Mouse (Mus musculus): ENCODE results near the gene Mpped2. TPM values are rescaled to one million over a fixed set of nuclear protein-coding genes. Genes with fewer than 3 reads are reported as not detected.

Gene Mpped2
- total and polyA plus RNA-seq, 3 experiments: not detected

- no peak overlapping the region for H3K9ac ChIP-seq (ENCODE audit: insufficient read depth, low read depth)
- no peaks in the 10 kb centered on the region for H3K4me1 ChIP-seq (ENCODE audit: control insufficient read depth in 1 of 2, insufficient read depth in 2 of 2)
- in situ Hi-C loops (cut with MboI; ENCODE audit: low pct_ligation_motif_present, low pct_unique_long_range_greater_than_20kb, low sequenced_read_pairs) (no loop called here), dilution Hi-C loops (cut with MboI; ENCODE audit: extremely low pct_ligation_motif_present, extremely low pct_unique_long_range_greater_than_20kb, low sequenced_read_pairs) (no loop called here)
- no peak overlapping the region for H3K4me3 ChIP-seq (replicated peaks in 1 of 3; ENCODE audit: low read depth in 2 of 3, low read length in 2 of 3, poor library complexity in 1 of 3)
- no peak overlapping the region for H3K4me2 ChIP-seq (ENCODE audit: insufficient read depth, low read depth, poor library complexity, severe bottlenecking)
- H3K79me2 ChIP-seq (replicated peaks; ENCODE audit: control insufficient read depth, extremely low read depth, insufficient read depth, poor library complexity, severe bottlenecking): no peaks in the 10 kb centered on the region
- no peak for DNase-seq (ENCODE audit: extremely low read depth)
- no peaks in the 10 kb centered on the region for H3K27me3 ChIP-seq (replicated peaks)
- H3K27ac ChIP-seq (ENCODE audit: insufficient read depth, low read depth): no peak overlapping the region
- no peak for TF ChIP-seq CHD2 (IDR thresholded peaks at IDR 0.05; ENCODE audit: low read length)
- H3K9me3 ChIP-seq (replicated peaks; ENCODE audit: low read length): peaks cover 90% of the 10 kb centered on the region
- H3K36me3 ChIP-seq (replicated peaks in 1 of 2; ENCODE audit: control insufficient read depth in 1 of 2, insufficient read depth in 1 of 2, low read length in 1 of 2): no peaks in the 10 kb centered on the region
Measured at GRCm38 (mm10) chr2:106855623-106856350, 162.7 kb downstream of the Mpped2 start.

- H3K79me2 ChIP-seq (replicated peaks; ENCODE audit: control insufficient read depth, extremely low read depth, insufficient read depth, poor library complexity, severe bottlenecking): no peaks in the 10 kb centered on the region
- TF ChIP-seq NRF1 (IDR thresholded peaks at IDR 0.05; ENCODE audit: low read depth, low read length) (no peak), EP300 (IDR thresholded peaks at IDR 0.05; ENCODE audit: low read length) (no peak), GABPA (IDR thresholded peaks at IDR 0.05; ENCODE audit: insufficient replicate concordance, low read depth, low read length) (no peak), ZC3H11A (IDR thresholded peaks at IDR 0.05; ENCODE audit: low read depth, low read length) (no peak), MAX (IDR thresholded peaks at IDR 0.05; ENCODE audit: low read length) (no peak), MXI1 (IDR thresholded peaks at IDR 0.05; ENCODE audit: low read depth, low read length) (no peak), POLR2AphosphoS2 (IDR thresholded peaks at IDR 0.05; ENCODE audit: low read depth, low read length) (no peak), MEF2A (IDR thresholded peaks at IDR 0.05; ENCODE audit: borderline replicate concordance, low read depth, low read length) (no peak), BHLHE40 (IDR thresholded peaks at IDR 0.05; ENCODE audit: low read depth, low read length) (no peak), TBP (conservative IDR thresholded peaks at IDR 0.05; ENCODE audit: low read depth, low read length) (no peak)
- no peak for DNase-seq (ENCODE audit: extremely low read depth)
- H3K36me3 ChIP-seq (replicated peaks in 1 of 2; ENCODE audit: control insufficient read depth in 1 of 2, insufficient read depth in 1 of 2, low read length in 1 of 2): no peaks in the 10 kb centered on the region
- no peak overlapping the region for H3K9ac ChIP-seq (ENCODE audit: insufficient read depth, low read depth)
- no peaks in the 10 kb centered on the region for H3K27me3 ChIP-seq (replicated peaks)
- in situ Hi-C loops (cut with MboI; ENCODE audit: low pct_ligation_motif_present, low pct_unique_long_range_greater_than_20kb, low sequenced_read_pairs) (no loop called here), dilution Hi-C loops (cut with MboI; ENCODE audit: extremely low pct_ligation_motif_present, extremely low pct_unique_long_range_greater_than_20kb, low sequenced_read_pairs) (no loop called here)
- no peak overlapping the region for H3K4me2 ChIP-seq (ENCODE audit: insufficient read depth, low read depth, poor library complexity, severe bottlenecking)
- no peak overlapping the region for H3K4me3 ChIP-seq (replicated peaks in 1 of 3; ENCODE audit: low read depth in 2 of 3, low read length in 2 of 3, poor library complexity in 1 of 3)
- no peaks in the 10 kb centered on the region for H3K4me1 ChIP-seq (ENCODE audit: control insufficient read depth in 1 of 2, insufficient read depth in 2 of 2)
- peaks cover 90% of the 10 kb centered on the region for H3K9me3 ChIP-seq (replicated peaks; ENCODE audit: low read length)
- H3K27ac ChIP-seq (ENCODE audit: insufficient read depth, low read depth): no peak overlapping the region
Measured at GRCm38 (mm10) chr2:106856361-106856961, 163.4 kb downstream of the Mpped2 start.

- DNase-seq (ENCODE audit: extremely low read depth): no peak
- no peaks in the 10 kb centered on the region for H3K4me1 ChIP-seq (ENCODE audit: control insufficient read depth in 1 of 2, insufficient read depth in 2 of 2)
- no peaks in the 10 kb centered on the region for H3K79me2 ChIP-seq (replicated peaks; ENCODE audit: control insufficient read depth, extremely low read depth, insufficient read depth, poor library complexity, severe bottlenecking)
- no peak overlapping the region for H3K9ac ChIP-seq (ENCODE audit: insufficient read depth, low read depth)
- H3K4me2 ChIP-seq (ENCODE audit: insufficient read depth, low read depth, poor library complexity, severe bottlenecking): no peak overlapping the region
- in situ Hi-C loops (cut with MboI; ENCODE audit: low pct_ligation_motif_present, low pct_unique_long_range_greater_than_20kb, low sequenced_read_pairs): no loop called here
- no peak overlapping the region for H3K27ac ChIP-seq (ENCODE audit: insufficient read depth, low read depth)
- H3K9me3 ChIP-seq (replicated peaks; ENCODE audit: low read length): peaks cover 86% of the 10 kb centered on the region
- H3K4me3 ChIP-seq (replicated peaks in 1 of 3; ENCODE audit: low read depth in 2 of 3, low read length in 2 of 3, poor library complexity in 1 of 3): no peak overlapping the region
- no peaks in the 10 kb centered on the region for H3K27me3 ChIP-seq (replicated peaks)
- H3K36me3 ChIP-seq (replicated peaks in 1 of 2; ENCODE audit: control insufficient read depth in 1 of 2, insufficient read depth in 1 of 2, low read length in 1 of 2): no peaks in the 10 kb centered on the region
- dilution Hi-C loops (cut with MboI; ENCODE audit: extremely low pct_ligation_motif_present, extremely low pct_unique_long_range_greater_than_20kb, low sequenced_read_pairs): no loop called here
- no peak for TF ChIP-seq CTCF (conservative IDR thresholded peaks at IDR 0.05 in 1 of 2, IDR thresholded peaks at IDR 0.05 in 1 of 2; ENCODE audit: low read depth in 2 of 2, low read length in 2 of 2)
- TF ChIP-seq ETS1 (conservative IDR thresholded peaks at IDR 0.05; ENCODE audit: low read depth, low read length): no peak
- TF ChIP-seq POLR2AphosphoS2 (IDR thresholded peaks at IDR 0.05; ENCODE audit: low read depth, low read length): no peak
- no peak for TF ChIP-seq ELF1 (IDR thresholded peaks at IDR 0.05; ENCODE audit: low read depth, low read length)
- no peak for TF ChIP-seq MAX (IDR thresholded peaks at IDR 0.05; ENCODE audit: low read length)
- TF ChIP-seq BHLHE40 (IDR thresholded peaks at IDR 0.05; ENCODE audit: low read depth, low read length): no peak
- TF ChIP-seq IRF4 (IDR thresholded peaks at IDR 0.05; ENCODE audit: low read depth, low read length): no peak
- TF ChIP-seq PAX5 (IDR thresholded peaks at IDR 0.05; ENCODE audit: low read length): no peak
- no peak for TF ChIP-seq KAT2A (IDR thresholded peaks at IDR 0.05; ENCODE audit: insufficient replicate concordance, low read length)
- TF ChIP-seq JUND (conservative IDR thresholded peaks at IDR 0.05; ENCODE audit: low read depth, low read length): no peak
- no peak for TF ChIP-seq JUN (IDR thresholded peaks at IDR 0.05; ENCODE audit: insufficient read depth, low read depth, low read length)
- no peak for TF ChIP-seq UBTF (IDR thresholded peaks at IDR 0.05; ENCODE audit: low read depth, low read length)
- TF ChIP-seq ZNF384 (IDR thresholded peaks at IDR 0.05; ENCODE audit: low read depth, low read length): no peak
- no peak for TF ChIP-seq POLR2A (IDR thresholded peaks at IDR 0.05; ENCODE audit: low read depth, low read length)
- TF ChIP-seq TCF12 (IDR thresholded peaks at IDR 0.05; ENCODE audit: low read depth, low read length): no peak
- TF ChIP-seq USF1 (IDR thresholded peaks at IDR 0.05; ENCODE audit: low read depth, low read length): no peak
- no peak for TF ChIP-seq USF2 (conservative IDR thresholded peaks at IDR 0.05; ENCODE audit: low read depth, low read length)
Measured at GRCm38 (mm10) chr2:106857258-106857657, 164.2 kb downstream of the Mpped2 start.

Measured in CH12.LX (cell line).